Mouse (Mus musculus): ENCODE data around the gene Igdcc4. TPM values are rescaled to one million over a fixed set of nuclear protein-coding genes. Genes with fewer than 3 reads are reported as not detected.

Igdcc4 gene
- total RNA-seq, 1 experiment from 2014 or later: 42.0 TPM

DNA sequence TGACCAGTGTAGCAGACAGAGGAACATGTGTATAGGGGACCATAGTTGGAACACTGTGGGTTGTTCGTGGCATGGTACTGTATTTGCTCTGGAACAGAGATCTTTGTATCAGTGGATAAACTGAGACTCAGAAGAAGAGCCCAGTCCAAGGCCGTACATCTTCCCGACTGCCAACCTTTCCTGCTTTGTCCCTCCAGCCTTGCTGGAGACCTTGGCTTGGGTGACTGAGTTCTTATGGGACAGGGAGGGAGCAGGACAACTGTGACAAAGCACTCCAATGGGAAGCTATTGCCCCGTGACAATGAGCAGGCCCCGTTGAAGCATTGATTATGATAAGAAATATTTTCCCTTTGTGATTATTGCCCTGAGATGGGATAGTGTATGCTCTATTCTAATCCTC lies 10.4 kb downstream of the Igdcc4 start:
- DNase-seq: peak; percentile 40

GRCm38 (mm10) chr9:65113694-65114093 lies 12.4 kb downstream of the Igdcc4 start:
- DNase-seq: no peak

- no peak for DNase-seq
Observed at GRCm38 (mm10) chr9:65115891-65116290, 14.6 kb downstream of the Igdcc4 start.

GRCm38 (mm10) chr9:65117516-65117915 lies 16.2 kb downstream of the Igdcc4 start:
- DNase-seq: no peak

- peak; percentile 72 for DNase-seq
Observed at GRCm38 (mm10) chr9:65120935-65121334, 19.6 kb downstream of the Igdcc4 start.

DNA sequence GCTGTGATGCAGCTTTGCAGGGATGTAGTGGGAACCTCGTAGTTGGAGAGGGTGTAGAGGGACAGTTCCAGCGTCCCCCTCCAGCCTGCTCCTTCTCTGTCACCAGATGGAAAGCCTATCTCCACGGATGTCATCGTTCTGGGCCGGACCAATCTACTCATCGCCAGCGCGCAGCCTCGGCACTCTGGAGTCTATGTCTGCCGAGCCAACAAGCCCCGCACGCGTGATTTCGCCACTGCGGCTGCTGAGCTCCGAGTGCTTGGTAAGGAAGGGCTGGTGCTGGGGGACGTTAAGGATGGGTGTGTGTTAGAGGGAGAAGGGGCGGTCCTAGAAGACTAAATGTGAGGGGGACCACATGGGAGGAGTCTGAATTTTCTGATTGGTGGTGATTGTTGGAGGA lies 21.3 kb downstream of the Igdcc4 start:
- DNase-seq: no peak

- peak; percentile 65 for DNase-seq
Observed at GRCm38 (mm10) chr9:65123552-65124168, 22.4 kb downstream of the Igdcc4 start.

DNA sequence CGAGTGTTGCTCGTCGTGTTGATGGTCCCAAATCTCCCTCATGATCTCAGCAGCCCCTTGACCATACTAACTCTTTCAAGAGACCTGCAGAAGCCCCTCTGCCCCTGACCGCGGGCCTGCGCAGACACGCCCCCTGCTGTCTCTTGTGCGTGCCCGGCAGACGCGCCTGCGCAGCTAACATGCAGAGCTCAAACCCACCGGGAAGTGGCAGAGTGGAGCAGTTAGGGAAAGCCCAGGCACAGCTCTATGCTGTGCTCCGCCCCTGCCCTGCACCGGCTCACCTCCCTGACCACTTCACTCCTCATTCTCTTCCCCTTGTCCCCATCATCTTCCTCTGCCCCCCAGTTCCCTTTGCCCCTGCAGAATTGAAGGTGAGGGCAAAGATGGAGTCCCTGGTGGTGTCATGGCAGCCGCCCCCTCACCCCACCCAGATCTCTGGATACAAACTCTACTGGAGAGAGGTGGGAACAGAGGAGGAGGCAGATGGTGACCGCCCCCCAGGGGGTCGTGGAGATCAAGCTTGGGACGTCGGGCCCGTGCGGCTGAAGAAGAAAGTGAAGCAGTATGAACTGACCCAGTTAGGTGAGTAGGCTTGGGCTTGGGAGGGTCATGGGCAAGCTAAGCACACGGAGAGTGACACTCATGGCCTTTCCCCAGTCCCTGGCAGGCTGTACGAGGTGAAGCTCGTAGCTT lies 27.0 kb downstream of the Igdcc4 start:
- DNase-seq: peak; percentile 61

GRCm38 (mm10) chr9:65131717-65132116 lies 30.4 kb downstream of the Igdcc4 start:
- DNase-seq: no peak

GRCm38 (mm10) chr9:65133739-65134138 lies 32.5 kb downstream of the Igdcc4 start:
- peak; percentile 74 for DNase-seq

GRCm38 (mm10) chr9:65135126-65135525 lies 33.8 kb downstream of the Igdcc4 start:
- no peak for DNase-seq

DNA sequence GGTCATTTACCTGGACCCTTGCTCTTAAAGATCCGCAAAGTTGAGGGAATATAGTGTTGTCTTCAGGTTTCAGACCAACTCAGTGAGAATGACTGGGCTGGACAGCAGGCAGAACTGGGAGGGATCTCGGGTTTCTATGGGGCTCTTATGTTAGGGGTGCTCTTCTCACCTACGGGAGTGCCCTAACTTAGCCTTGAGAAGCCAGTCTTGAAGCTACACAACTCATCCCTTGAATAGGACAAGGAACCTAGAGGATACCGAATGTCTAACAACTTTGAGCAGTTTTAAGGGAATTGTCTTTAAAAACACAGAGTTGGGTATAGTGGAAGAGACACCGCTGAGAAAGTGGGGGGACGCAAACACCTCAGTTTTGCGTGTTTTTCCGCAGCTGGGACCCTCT lies 39.2 kb downstream of the Igdcc4 start:
- DNase-seq: no peak

- peak; percentile 57 for DNase-seq
Observed at GRCm38 (mm10) chr9:65140936-65141305, 39.6 kb downstream of the Igdcc4 start, which contains the start of gene Igdcc3. Igdcc3 (plus strand) TSS chr9:65141189.

- DNase-seq: peak; percentile 67
Observed at GRCm38 (mm10) chr9:65141306-65141975, 40.2 kb downstream of the Igdcc4 start.

- DNase-seq: peak; percentile 63
Observed at GRCm38 (mm10) chr9:65141976-65142318, 40.7 kb downstream of the Igdcc4 start.

- DNase-seq: no peak
Observed at GRCm38 (mm10) chr9:65142399-65142798, 41.1 kb downstream of the Igdcc4 start.

- no peak for DNase-seq
Observed at GRCm38 (mm10) chr9:65146001-65146400, 44.7 kb downstream of the Igdcc4 start.

DNA sequence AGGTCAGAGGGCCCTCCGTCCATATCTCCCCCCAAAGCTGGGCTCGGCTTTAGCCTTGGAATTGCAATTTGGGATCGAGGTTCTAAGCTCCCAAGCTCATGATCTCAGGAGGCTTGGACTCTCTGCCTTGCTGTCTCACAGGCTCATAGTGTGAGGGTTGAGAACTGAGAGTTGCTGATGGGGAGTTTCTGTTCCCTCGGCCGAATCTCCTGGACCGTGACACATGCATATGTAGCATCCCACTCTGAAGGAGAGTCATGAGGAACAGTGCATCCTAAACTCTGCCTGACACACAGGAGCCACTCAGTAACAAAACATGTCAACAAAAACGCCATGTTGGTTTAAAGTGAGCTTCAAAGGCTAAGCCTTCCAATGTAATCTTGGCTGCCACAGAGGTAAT lies 47.2 kb downstream of the Igdcc4 start:
- no peak for DNase-seq

GRCm38 (mm10) chr9:65152711-65153330 lies 51.5 kb downstream of the Igdcc4 start:
- no peak for DNase-seq

GRCm38 (mm10) chr9:65153331-65153711 lies 52.0 kb downstream of the Igdcc4 start:
- DNase-seq: no peak

- DNase-seq: no peak
Observed at GRCm38 (mm10) chr9:65154692-65155455, 53.6 kb downstream of the Igdcc4 start.

DNA sequence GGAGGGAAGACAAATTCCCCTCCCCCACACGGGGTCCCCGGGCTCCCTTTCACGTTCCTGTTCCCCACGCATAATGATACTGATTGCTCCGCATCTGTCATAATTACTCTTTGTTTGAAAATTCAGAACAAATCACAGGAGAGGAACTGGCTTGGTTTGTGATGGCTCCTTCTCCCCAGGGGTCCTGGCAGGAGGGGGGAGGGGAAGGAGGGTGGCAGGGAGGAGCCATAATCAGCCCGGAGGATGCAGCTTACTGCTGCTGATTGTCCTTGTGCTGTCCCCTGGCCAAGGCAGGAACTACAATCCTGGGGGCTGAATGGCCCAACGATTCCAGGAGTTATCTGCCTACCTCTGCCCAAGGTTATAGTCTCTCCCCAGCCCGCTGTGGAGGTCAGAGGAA lies 55.3 kb downstream of the Igdcc4 start:
- no peak for DNase-seq
